ENCODE assay signal across 10 mouse cellular contexts in genomic region chr12:64076789-64077188, GRCm38 (mm10).
"Had no signal": no experiment of that assay in that cellular context is flagged by ENCODE, and none has a peak within 500 bp of the region (broad histone marks: within the 10 kb centered on the region; RNA-seq: fewer than 3 reads in every experiment).

No protein-coding gene starts in this region.

- H3K9ac ChIP-seq: limb, embryonic 15.5 days; liver, embryonic 12.5 days; lung, embryonic 15.5 days; midbrain, embryonic 12.5 days; neural tube, embryonic 13.5 days had no signal

- H3K27ac ChIP-seq: left cerebral cortex, adult 2 months; limb, embryonic 15.5 days; liver, embryonic 12.5 days; lung, embryonic 15.5 days; midbrain, embryonic 12.5 days; neural tube, embryonic 13.5 days had no signal

- H3K9me3 ChIP-seq: limb, embryonic 15.5 days; liver, embryonic 12.5 days; lung, embryonic 15.5 days; midbrain, embryonic 12.5 days; neural tube, embryonic 13.5 days had no signal

- H3K4me3 ChIP-seq: left cerebral cortex, adult 2 months; limb, embryonic 15.5 days; liver, embryonic 12.5 days; lung, embryonic 15.5 days; midbrain, embryonic 12.5 days; neural tube, embryonic 13.5 days had no signal

- ATAC-seq: liver, embryonic 12.5 days; midbrain, embryonic 16.5 days had no signal

- DNase-seq: kidney, postnatal 14 days; lung, postnatal 14 days; right cerebral cortex, postnatal 14 days had no signal

- H3K4me2 ChIP-seq: limb, embryonic 15.5 days; liver, embryonic 12.5 days; lung, embryonic 15.5 days; midbrain, embryonic 12.5 days; neural tube, embryonic 13.5 days had no signal

- H3K4me1 ChIP-seq: limb, embryonic 15.5 days; liver, embryonic 12.5 days; lung, embryonic 15.5 days; midbrain, embryonic 12.5 days; neural tube, embryonic 13.5 days had no signal

- H3K27me3 ChIP-seq: limb, embryonic 15.5 days; liver, embryonic 12.5 days; lung, embryonic 15.5 days; midbrain, embryonic 12.5 days; neural tube, embryonic 13.5 days had no signal

- H3K36me3 ChIP-seq: limb, embryonic 15.5 days; liver, embryonic 12.5 days; lung, embryonic 15.5 days; midbrain, embryonic 12.5 days; neural tube, embryonic 13.5 days had no signal
